Mouse (Mus musculus) gastrocnemius, postnatal 10 days (tissue): ENCODE data around the gene Usp1. TPM values are rescaled to one million over a fixed set of nuclear protein-coding genes. Genes with fewer than 3 reads are reported as not detected.
"Not testable (repeated sequence)": the region's sequence is repeated elsewhere in the genome, so short reads cannot be mapped to it uniquely, and the experiment has no call there.

Experiments
- DNase-seq: peaks from one replicate; pipeline ENCODE4 v3.0.0; 2021; ENCODE audit warnings: mixed read lengths
- long read RNA-seq, 2 experiments: library from polyadenylated mRNA; stranded (forward); transcript quantifications; one replicate each; pipeline ENCODE4 v2.0.0; 2021
- total RNA-seq, 2 experiments: library from RNA; stranded (reverse); gene quantifications; 2 replicates each; pipeline ENCODE4 v1.2.3; 2021

The Usp1 gene
- 10 to 100 TPM; 18.7 to 19.2 TPM for total RNA-seq
- long read RNA-seq, experiment 1, transcript Usp1-202 (9 exons, 3,527 nt), result major isoform, 14 of 30 reads
- long read RNA-seq, experiment 1, transcript Usp1-201 (9 exons, 3,577 nt), result major isoform, 14 of 30 reads
- long read RNA-seq, experiment 1, partial matches to known transcripts, result 0 of 30 reads
- long read RNA-seq, experiment 1, other reads (novel, unspliced or antisense), result 2 of 30 reads
- long read RNA-seq, experiment 2, transcript Usp1-202 (9 exons, 3,527 nt), result major isoform, 18 of 28 reads
- long read RNA-seq, experiment 2, partial matches to known transcripts, result 1 of 28 reads
- long read RNA-seq, experiment 2, other reads (novel, unspliced or antisense), result 5 of 28 reads

- DNase-seq, result peak; percentile 78
Measured at GRCm38 (mm10) chr4:98923568-98924070, at the start of gene Usp1. Gene Usp1 (plus strand): TSS chr4:98923810.

- no peak for DNase-seq
Measured at GRCm38 (mm10) chr4:98882706-98883105, 40.9 kb upstream of the Usp1 start.

GRCm38 (mm10) chr4:98886377-98886776 lies 37.2 kb upstream of the Usp1 start:
- DNase-seq, result no peak

DNA sequence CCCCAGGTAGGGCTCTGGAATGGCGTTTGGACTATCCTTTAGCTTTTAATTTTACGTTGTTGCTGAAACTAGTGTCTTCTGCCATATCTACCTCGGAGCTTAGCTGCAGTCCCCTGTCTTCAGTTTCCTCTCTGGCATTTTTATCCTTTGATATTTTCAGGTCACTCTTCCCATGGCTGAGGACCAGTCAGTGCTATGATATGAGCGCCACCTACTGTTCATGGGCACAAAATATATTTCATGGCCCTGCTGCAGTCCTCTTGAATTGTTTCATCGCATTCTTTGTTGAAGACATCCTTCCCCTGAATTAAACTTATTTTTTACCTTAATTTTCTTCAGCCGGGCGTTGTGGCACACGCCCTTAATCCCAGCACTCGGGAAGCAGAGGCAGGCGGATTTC lies 36.5 kb upstream of the Usp1 start:
- DNase-seq, result peak; percentile 22

- no peak for DNase-seq
Measured at GRCm38 (mm10) chr4:98910246-98910645, 13.4 kb upstream of the Usp1 start.

- DNase-seq, result no peak
Measured at GRCm38 (mm10) chr4:98917724-98918123, 5.9 kb upstream of the Usp1 start.

GRCm38 (mm10) chr4:98918204-98918603 lies 5.4 kb upstream of the Usp1 start:
- DNase-seq, result no peak

DNA sequence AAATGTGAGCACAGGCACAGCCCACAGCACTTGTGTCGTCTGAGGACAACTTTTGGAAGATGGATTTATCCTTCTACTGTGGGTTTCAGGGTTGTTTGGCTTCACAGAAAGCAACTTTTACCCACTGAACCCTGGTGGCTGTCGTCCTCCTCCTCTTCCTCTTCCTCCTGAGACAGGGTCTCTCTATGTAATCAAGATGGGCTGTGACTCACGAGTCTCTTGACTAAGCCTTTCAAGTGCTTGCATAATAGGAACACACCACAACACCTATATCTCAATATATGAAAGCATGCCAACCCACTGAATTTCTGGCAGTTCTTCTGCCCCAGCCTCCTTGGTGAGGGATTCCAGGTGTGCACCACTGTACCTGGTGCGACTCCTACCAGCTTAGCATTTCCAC lies 2.7 kb upstream of the Usp1 start:
- no peak for DNase-seq

- no peak for DNase-seq
Measured at GRCm38 (mm10) chr4:98922061-98922642, 1.5 kb upstream of the Usp1 start.

DNA sequence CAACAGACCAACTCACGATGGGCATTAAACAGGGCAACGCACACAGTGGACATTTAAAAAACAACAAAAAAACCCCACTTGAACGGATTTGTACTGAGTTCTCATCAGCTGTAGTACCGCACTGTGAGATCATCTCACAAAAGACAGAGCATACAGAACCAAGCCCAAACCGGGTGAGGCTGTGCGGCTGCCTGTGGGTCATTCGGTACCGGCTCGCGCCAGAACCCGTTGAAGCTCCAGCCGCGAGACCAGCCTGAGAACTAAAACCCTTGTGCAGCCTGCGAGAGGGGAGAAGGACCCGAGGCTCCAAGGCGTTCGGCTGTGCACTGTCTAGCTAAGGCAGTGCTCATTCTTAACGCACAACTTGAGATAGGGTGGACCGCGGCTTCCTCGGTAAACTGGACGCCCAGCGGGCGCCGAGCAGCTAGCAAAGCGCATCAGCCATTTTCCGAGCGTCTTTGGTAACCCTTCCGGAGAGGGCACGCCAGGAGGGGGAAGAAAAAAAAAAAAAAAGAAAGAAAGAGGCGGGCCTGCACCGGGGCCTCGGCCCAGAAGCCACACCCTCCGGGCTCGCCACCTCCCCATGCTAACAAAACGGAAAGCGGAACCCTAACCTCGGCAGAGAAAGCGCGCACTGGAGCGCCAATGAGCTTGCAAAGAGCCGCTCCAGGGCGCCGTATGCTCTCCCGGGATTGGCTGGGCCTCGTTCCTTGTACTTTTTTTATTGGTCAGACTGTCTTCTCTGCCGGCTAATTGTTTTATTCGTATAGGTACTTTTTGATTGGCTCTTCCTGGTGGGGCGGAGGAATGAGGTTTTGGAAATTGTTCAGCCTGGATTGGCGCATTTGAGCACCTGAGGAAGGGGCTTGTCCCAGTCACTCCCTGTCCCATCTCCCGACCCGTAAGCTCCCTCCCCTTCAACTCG lies 705 bp upstream of the Usp1 start:
- DNase-seq, result peak; percentile 87

GRCm38 (mm10) chr4:98924071-98924905 lies 678 bp downstream of the Usp1 start:
- DNase-seq, result peak; percentile 9

GRCm38 (mm10) chr4:98924906-98925178 lies 1.2 kb downstream of the Usp1 start:
- DNase-seq, result no peak

- no peak for DNase-seq
Measured at GRCm38 (mm10) chr4:98925250-98925781, 1.7 kb downstream of the Usp1 start.

DNA sequence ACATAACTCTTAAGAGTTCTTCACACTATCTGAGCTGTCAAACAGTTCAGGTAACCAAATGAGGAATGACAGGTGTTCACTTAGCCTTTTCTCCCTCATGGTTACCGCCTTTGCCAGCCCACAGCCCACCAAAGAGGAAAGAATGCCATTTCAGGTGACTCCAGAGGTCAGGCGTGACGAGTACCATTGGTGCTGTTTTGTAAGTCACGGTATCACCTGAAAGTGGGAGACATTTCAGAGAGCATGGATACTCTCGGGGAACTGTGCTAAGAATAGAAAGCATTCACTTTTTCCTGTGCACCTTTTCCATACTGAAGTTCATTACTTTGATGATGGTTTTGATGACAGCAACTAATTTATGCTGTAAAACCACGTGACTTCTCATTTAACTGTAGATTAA lies 12.4 kb downstream of the Usp1 start:
- DNase-seq, result no peak

DNA sequence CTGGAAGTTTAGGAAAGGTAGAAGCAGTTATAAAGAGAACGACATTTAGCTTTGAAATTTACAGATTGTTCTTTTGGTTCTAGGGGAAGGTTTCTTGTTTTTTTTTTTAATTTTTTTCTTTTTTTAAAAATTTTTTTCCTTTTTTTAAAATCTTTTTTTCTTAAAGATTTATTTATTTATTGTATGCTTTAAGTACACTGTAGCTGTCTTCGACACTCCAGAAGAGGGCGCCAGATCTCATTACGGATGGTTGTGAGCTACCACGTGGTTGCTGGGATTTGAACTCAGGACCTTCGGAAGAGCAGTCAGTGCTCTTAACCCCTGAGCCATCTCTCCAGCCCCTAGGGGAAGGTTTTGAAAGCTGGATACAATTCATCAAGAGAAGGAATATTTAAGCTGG lies 14.6 kb downstream of the Usp1 start:
- not testable (repeated sequence) for DNase-seq

DNA sequence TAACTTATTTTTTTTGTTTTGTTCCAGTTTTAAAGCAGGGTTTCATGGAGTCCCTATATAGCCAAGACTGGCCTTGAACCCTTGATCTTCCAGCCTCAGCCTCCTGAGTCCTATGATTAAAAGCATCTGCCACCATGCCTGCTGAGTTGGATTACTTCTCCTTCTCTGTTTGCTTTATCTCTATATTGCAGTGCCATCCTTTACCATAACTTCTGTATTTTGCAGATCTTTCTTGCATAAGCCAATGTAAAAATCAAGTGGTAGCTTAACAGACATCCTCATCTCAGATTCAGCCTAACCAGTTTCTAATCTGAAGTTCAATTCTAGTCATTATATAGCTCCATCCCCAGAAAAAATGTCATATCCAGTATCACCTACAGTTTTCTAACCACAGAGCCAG lies 27.0 kb downstream of the Usp1 start:
- no peak for DNase-seq

DNA sequence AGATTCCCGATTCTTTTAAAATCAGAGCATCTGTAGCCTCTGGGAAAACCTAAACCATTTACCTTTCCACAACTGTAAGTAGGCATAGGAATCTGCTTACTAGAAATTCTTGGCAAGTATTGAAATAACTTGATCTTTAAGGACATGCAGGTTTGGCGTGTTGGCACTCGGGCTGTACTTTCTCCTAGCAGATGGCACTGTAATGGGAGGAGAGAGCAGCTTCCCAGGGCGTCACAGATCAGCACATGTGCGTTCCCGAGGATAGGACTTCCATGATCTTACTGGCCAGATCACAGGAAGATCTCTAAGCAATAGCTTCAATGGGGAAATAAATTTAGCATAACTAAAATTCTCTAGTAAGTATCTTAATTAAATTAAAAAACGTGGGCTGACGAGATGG lies 32.4 kb downstream of the Usp1 start:
- no peak for DNase-seq

GRCm38 (mm10) chr4:98960243-98960642 lies 36.6 kb downstream of the Usp1 start:
- no peak for DNase-seq

DNA sequence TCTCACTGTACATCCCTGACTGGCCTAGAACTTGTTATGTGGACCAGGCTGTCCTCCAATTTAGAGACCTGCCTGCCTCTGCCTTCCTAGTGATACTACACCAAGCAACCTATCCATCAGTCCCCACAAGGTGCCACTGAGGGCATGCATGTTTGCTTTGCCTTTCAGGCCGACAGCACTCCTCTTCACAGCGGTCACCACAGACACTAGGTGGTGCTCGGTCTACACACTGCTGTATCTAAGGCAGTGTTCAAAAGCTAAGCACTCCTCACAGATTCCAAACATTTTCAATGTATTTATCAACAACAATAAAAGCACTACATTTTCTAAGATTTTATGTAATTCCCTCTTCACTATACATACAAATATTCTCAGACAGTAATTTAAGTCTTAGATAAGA lies 46.3 kb downstream of the Usp1 start:
- no peak for DNase-seq

GRCm38 (mm10) chr4:98975741-98976140 lies 52.1 kb downstream of the Usp1 start:
- DNase-seq, result no peak

DNA sequence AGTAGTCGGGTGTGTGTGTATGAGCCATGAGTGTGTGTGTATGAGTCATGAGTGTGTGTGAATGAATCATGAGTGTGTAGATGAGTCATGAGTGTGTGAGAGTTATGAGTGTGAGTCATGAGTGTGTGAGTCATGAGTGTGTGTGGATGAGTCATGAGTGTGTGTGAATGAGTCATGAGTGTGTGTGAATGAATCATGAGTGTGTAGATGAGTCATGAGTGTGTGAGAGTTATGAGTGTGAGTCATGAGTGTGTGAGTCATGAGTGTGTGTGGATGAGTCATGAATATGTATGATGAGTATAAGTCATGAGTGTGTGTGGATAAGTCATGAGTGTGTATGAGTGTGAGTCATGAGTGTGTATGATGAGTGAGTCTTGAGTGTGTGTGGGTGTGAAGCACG lies 54.7 kb downstream of the Usp1 start:
- not testable (repeated sequence) for DNase-seq

DNA sequence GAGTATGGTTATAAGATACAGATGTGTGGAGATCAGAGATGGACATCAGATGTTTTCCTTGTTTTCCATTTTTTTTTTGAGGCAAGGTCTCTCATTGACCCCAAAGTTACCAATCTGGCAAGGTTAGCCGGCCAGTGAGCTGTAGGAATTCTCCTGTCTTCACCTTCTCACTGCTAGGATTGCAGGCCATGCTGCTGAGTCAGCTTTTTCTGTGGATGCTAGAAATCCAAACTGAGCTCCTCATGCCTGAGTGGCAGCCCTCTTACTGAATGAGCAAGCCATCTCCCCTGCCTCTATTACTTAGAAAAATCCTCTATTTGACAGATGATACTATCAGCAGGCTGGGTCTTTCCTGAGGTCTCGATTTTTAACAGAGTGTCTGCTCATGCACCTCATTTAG lies 55.1 kb downstream of the Usp1 start:
- DNase-seq, result no peak
